Mouse (Mus musculus) lung, adult 2 months (tissue): Measurements from ENCODE around the gene Dnajb12. TPM values are rescaled to one million over a fixed set of nuclear protein-coding genes. Genes with fewer than 3 reads are reported as not detected.

Experiments
- DNase-seq: peaks from one replicate; pipeline ENCODE4 v3.0.0; 2022
- H3K4me1 ChIP-seq: fragments of 200-500 bp; 2 replicates; pipeline ENCODE4 v1.6.1; 2011; ENCODE audit warnings: low read length; ENCODE audit not compliant: control insufficient read depth, insufficient read depth
- H3K4me3 ChIP-seq: fragments of 200-500 bp; replicated peaks from 2 replicates; pipeline ENCODE3; 2011; ENCODE audit warnings: low read depth, mild to moderate bottlenecking, control low read depth, low read length; ENCODE audit errors: extremely low read depth
- CTCF ChIP-seq: fragments of 200-500 bp; IDR thresholded peaks from 2 replicates; pipeline ENCODE4 v1.5.1; 2011; ENCODE audit warnings: mild to moderate bottlenecking, low read length, control low read depth; ENCODE audit not compliant: insufficient read depth
- POLR2A ChIP-seq: fragments of 200-500 bp; IDR thresholded peaks from 2 replicates; pipeline ENCODE4 v1.6.1; 2011; ENCODE audit warnings: low read depth, mild to moderate bottlenecking, control low read depth, low read length, borderline replicate concordance; ENCODE audit errors: extremely low read depth
- WGBS: fragments of 180-500 bp; shearing (Covaris S2); methylation state at CpG from one replicate; pipeline ENCODE4 v1.1.7; 2018; 5-methylcytosine and 5-hydroxymethylcytosine counted together
- polyA plus RNA-seq: library from polyadenylated mRNA; depleted of rRNA; stranded (reverse); fragments of >200 nt; gene quantifications from 2 replicates; pipeline ENCODE4 v1.2.3, GENCODE M21; 2012

The Dnajb12 gene
- polyA plus RNA-seq, 1 experiment: 57.2 TPM

GRCm38 (mm10) chr10:59848953-59849352 lies 30.4 kb upstream of the Dnajb12 start:
- no peaks in the 10 kb centered on the region for H3K4me1 ChIP-seq
- DNase-seq: no peak

GRCm38 (mm10) chr10:59849371-59849770 lies 30.0 kb upstream of the Dnajb12 start:
- TF ChIP-seq POLR2A: no peak
- TF ChIP-seq CTCF: no peak
- WGBS: 92% methylated on average over 7 of the region's 7 CpGs
- H3K4me3 ChIP-seq: no peak overlapping the region
- H3K4me1 ChIP-seq: no peaks in the 10 kb centered on the region
- DNase-seq: no peak

More at GRCm38 (mm10) chr10:59848953-59849352, 30.4 kb upstream of the Dnajb12 start:
- no peak for TF ChIP-seq CTCF
- no peak for TF ChIP-seq POLR2A
- H3K4me3 ChIP-seq: no peak overlapping the region
- WGBS: 78% methylated on average over 9 of the region's 9 CpGs

GRCm38 (mm10) chr10:59857157-59857556 lies 22.2 kb upstream of the Dnajb12 start:
- TF ChIP-seq POLR2A (no peak), CTCF (no peak)
- WGBS: 54% methylated on average over 5 of the region's 5 CpGs
- no peak for DNase-seq

GRCm38 (mm10) chr10:59860684-59861083 lies 18.7 kb upstream of the Dnajb12 start:
- no peak for DNase-seq
- no peak for TF ChIP-seq CTCF
- no peak for TF ChIP-seq POLR2A
- WGBS: 38% methylated on average over 9 of the region's 9 CpGs
- H3K4me3 ChIP-seq: no peak overlapping the region
- peaks cover 2% of the 10 kb centered on the region; the same call in 1 of the 2 replicates for H3K4me1 ChIP-seq

More at GRCm38 (mm10) chr10:59857157-59857556, 22.2 kb upstream of the Dnajb12 start:
- no peaks in the 10 kb centered on the region for H3K4me1 ChIP-seq
- H3K4me3 ChIP-seq: no peak overlapping the region

GRCm38 (mm10) chr10:59861201-59861600 lies 18.2 kb upstream of the Dnajb12 start:
- TF ChIP-seq POLR2A (no peak), CTCF (no peak)
- 80% methylated on average over 10 of the region's 10 CpGs for WGBS
- DNase-seq: no peak
- no peak overlapping the region for H3K4me3 ChIP-seq
- peaks cover 2% of the 10 kb centered on the region; the same call in 1 of the 2 replicates for H3K4me1 ChIP-seq

- TF ChIP-seq CTCF (no peak), POLR2A (no peak)
- peaks cover 2% of the 10 kb centered on the region; the same call in 1 of the 2 replicates for H3K4me1 ChIP-seq
- 92% methylated on average over 6 of the region's 6 CpGs for WGBS
These were observed 16.4 kb upstream of the Dnajb12 start for GRCm38 (mm10) chr10:59862816-59863440.

GRCm38 (mm10) chr10:59863620-59864019 lies 15.7 kb upstream of the Dnajb12 start:
- WGBS: 57% methylated on average over 4 of the region's 4 CpGs
- DNase-seq: no peak
- Histone ChIP-seq H3K4me1 (peaks cover 2% of the 10 kb centered on the region; the same call in 1 of the 2 replicates), H3K4me3 (no peak overlapping the region)
- TF ChIP-seq POLR2A: no peak
- TF ChIP-seq CTCF: no peak

More at GRCm38 (mm10) chr10:59862816-59863440, 16.4 kb upstream of the Dnajb12 start:
- DNase-seq: no peak
- no peak overlapping the region for H3K4me3 ChIP-seq

- no peak for DNase-seq
- WGBS: 79% methylated on average over 19 of the region's 19 CpGs
- H3K4me3 ChIP-seq: no peak overlapping the region
- H3K4me1 ChIP-seq: peaks cover 2% of the 10 kb centered on the region; the same call in 1 of the 2 replicates
- TF ChIP-seq CTCF (no peak), POLR2A (no peak)
These were observed 15.0 kb upstream of the Dnajb12 start for GRCm38 (mm10) chr10:59864232-59864875.

- Histone ChIP-seq H3K4me3 (no peak overlapping the region), H3K4me1 (peaks cover 2% of the 10 kb centered on the region; the same call in 1 of the 2 replicates)
- no peak for TF ChIP-seq POLR2A
- peak; percentile 98 for TF ChIP-seq CTCF
- peak; percentile 86 for DNase-seq
- 35% methylated on average over 13 of the region's 13 CpGs for WGBS
These were observed 14.3 kb upstream of the Dnajb12 start for GRCm38 (mm10) chr10:59864884-59865726.

GRCm38 (mm10) chr10:59868266-59868665 lies 11.1 kb upstream of the Dnajb12 start:
- no peak for DNase-seq
- no peak for TF ChIP-seq POLR2A
- no peak for TF ChIP-seq CTCF
- peaks cover 2% of the 10 kb centered on the region; the same call in 1 of the 2 replicates for H3K4me1 ChIP-seq
- no peak overlapping the region for H3K4me3 ChIP-seq
- WGBS: 62% methylated on average over 11 of the region's 11 CpGs
